Mouse (Mus musculus) kidney, postnatal 25 days (tissue): ENCODE results near the gene Nobox.

Experiments
- DNase-seq, 2 experiments: peaks; one replicate each; pipeline ENCODE4 v3.0.0; 2021; ENCODE audit warnings: mixed read lengths in 2 of 2

The Nobox gene

GRCm38 (mm10) chr6:43309454-43309853, at the start of gene Nobox:
Gene Nobox, minus strand, starts transcription at chr6:43309554.
- no peak for DNase-seq

- no peak for DNase-seq
Observed at GRCm38 (mm10) chr6:43354562-43355241, 45.3 kb upstream of the Nobox start.

- no peak for DNase-seq
Observed at GRCm38 (mm10) chr6:43353446-43353845, 44.1 kb upstream of the Nobox start.

DNA sequence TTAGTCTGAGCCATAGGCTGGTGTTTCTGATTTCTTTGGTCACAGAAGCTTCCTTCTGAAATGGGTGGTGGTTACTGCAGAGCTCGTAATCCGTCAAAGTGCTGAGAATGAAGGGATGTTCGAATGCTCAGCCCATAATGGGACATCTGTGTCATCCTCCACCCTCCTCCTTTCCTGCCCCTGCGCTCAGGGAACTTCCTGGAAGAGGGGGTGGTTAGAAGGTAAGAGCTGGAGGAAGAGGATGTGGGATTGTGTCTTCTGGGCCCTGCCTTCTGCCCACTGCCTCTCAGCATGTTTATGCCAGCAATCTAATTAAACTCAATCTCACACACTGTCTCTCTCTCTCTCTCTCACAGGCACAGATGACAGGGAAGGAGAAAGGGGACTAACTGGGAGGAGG, 39.7 kb upstream of the Nobox start:
- no peak for DNase-seq

DNA sequence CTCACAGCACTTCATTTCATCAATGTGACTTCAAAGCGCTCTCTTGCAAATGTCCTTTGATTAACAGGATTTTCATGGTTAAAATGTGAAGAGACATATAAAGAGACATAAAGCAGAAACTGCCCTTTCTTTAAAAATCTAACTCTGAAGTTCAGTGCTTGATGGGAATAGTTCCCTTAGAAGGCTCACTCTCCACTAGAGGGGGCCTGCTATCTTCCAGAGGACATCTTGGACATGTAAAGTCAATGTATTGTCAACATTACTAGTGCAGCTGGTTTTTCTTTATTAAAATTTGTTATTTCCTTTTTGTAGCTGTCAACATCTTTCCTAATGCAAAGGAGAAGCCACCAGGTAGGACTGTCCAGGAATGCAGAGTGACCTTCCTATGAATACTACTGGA, 38.3 kb upstream of the Nobox start:
- peak in 1 of 2 experiments; percentile 13 for DNase-seq

DNA sequence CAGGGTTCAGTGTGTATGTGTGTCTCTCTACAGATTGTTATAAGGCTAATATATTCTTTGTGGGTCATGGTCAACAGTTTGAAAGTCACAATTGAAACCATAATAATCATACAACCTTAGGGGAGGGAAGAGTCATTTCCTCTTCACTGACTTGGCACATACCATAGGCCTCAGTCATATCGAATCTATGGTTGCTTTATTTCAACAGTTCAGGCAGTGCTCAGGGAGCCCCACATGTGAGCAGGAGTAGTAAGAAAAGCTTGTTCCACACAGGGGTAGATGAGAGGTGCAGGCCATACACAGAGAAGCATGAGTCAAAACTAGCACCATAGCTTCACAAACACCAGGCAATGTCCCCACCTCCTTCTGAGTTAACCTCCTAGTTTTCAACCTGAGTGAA, 33.7 kb upstream of the Nobox start:
- DNase-seq, result no peak

DNA sequence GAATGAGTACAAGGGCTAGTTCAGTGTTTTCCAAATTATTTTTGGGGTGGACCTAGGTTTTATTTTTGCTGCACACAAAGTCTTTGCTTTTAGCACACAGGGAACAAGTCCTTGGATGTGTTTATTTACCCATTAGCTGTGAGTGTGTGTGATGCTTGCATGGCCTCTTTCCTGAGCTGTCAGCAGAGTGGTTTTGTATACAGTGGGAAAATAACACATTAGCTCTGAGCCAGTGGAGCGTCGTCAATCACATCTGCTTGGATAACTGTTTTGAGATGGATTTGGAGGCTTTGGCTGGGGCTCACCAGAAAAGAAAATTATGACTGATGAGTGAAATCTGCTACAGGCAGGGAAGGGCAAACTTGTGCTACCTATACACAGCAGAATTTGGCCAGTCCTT, 33.0 kb upstream of the Nobox start:
- DNase-seq, result no peak

- DNase-seq, result no peak
Observed at GRCm38 (mm10) chr6:43338804-43339203, 29.4 kb upstream of the Nobox start.

DNA sequence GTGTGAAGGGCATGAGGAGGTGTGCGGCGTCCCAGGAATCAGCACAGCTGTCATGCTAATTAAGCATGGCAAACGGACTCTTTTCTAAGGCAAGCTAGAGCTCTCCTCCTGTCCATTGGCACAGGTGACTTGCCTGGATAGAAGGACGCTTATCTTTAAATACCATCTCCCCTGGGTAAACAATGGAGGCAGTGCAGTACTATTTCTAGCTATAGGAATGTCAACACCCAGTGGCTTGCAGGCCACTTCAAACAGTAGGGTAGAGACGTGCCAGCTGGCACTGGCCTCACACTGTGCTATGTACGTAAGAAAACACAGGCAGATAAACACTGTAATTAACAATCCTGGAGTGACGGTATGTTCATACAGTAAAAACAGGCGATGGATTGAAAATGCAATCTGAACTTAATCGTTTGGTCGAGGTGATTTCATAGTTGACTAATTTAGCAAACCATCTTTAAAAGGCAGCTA, 28.2 kb upstream of the Nobox start:
- peak; percentile 36 to 72 for DNase-seq

DNA sequence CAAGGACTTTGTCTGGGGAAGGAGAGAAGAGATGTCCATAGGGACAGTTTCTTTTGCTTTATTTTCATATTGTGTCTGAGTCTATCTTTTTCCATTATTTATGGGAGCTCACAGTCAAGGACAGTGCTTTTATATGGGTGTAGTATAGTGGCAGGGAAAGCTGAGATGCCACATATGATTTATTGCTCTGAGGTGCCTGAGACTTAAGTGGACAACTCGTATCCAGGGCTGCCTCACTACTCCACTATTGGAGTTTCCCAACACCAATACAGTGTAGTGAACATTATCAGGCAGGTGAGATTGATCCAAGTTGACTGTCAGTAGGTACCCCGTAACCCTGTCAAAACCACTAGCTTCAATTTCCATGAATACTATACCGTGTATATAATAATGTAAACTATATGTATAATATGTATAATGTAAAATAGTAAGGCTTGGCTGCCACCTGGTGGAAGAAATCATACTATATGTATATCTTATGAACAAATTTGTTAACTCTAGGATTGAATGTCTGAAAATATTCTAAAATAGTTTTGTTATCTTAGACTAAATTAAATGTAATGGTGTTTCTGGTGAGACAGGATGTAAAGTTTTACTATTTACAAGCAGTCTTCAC, 26.4 kb upstream of the Nobox start:
- no peak for DNase-seq

DNA sequence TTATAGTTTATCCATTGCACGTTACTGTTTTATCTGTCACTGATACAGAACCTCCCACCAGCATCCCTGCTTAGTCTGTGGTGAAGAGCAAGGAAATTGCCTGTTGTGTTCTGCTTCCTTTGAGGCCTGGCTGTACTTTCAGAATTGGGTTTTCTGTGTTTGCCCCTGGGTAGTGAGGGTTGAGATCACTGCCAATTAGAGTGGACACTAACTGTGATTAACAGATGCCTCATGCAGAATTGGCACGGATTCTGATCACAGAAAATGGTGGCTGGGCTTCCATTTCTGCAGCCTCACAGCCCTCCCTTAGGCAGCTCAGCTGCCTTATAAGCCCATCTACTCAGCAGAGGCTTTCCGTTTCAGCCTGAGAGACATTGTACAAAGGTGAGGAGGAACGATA, 24.1 kb upstream of the Nobox start:
- DNase-seq, result no peak

DNA sequence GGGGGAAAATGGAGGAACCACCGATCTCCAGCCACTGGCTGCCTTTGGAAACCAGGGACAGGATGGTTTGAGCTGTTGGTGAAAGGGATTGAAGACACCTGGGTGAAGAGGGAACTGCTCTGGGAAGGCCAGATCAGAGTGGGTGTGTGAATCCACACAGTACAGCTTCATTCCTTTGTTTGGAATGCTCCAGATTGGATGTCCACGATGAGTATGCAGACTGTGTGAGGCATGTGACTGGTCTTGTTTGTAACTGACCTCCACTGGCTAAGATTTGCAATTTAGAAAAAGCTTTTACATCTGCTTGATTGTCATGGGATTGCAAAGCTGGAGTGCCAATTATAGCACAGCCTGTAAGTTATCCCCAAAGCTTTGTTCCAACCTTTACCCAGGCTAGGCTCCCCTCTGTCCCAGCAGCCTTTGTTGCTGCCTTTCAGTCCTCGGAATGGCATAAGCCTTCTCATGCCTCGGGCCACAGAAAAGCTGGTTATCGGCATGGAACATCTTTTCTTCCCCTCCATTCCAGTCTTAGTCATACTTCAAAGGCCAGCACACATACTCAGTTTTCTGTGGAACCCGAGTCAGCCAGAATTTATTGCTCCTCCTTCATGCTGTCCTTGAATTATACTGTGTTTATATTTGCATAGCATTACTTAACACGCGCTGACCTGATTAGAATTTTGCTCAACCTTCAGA, 3.8 kb upstream of the Nobox start:
- no peak for DNase-seq

GRCm38 (mm10) chr6:43312546-43312945, 3.2 kb upstream of the Nobox start:
- DNase-seq, result no peak

DNA sequence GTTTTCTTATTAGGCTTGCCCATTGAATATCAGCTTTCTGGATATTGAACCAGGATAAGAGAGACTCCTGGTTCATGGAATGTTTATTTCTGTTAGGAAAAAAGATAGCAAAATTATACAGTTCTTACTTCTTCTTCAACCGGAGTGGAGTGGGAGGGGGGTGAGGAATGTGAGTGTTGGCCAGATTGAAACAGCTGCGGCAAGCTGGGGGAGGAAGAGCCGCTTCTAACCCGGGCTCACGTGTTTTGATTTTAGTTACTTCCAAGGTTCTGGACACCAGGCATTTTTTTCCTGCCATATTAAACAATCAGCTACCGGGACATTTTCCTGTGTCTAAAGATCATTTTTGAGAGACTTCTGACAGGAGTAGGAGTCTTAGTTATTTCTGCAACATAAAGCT, 717 bp upstream of the Nobox start:
- DNase-seq, result no peak

DNA sequence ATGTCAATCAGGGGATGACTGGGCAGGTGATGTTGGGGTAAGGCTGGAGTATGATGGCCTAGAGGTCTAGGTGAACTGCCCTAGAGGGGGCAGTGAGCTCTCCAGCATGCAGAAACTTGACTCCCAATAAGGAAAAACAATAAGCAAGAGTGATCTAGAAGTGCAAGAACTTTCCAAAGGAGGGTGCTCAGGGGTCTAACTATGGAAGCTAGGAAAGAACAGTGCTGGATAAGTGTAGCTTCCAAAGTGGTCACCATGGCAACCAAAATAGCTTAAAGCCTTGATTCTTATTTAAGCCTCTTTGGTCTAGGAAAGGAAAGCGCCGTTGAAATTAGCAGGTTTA, 11.9 kb downstream of the Nobox start:
- no peak for DNase-seq

GRCm38 (mm10) chr6:43296798-43297507, 12.4 kb downstream of the Nobox start:
- no peak for DNase-seq

- no peak for DNase-seq
Observed at GRCm38 (mm10) chr6:43295908-43296307, 13.4 kb downstream of the Nobox start.

DNA sequence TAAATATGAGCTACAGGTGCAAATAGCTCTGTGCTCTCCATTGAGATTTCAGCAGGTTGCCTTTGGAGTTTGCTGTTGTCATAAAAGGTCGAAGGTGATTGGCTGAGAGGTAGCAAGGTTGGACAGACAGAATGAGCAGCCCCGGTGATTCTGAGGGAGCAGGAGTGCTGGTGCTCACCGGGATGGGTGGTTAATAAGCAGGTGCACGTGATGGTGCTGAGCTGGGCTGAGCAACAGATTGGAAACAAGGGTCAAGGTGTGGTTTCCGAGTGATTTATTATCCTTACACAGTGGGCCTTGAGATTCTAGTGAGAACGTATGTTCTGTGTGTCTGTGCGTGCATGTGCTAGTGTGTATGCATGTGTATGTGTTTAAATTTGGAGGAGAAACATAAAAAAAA, 16.2 kb downstream of the Nobox start:
- DNase-seq, result peak; percentile 14 to 51

DNA sequence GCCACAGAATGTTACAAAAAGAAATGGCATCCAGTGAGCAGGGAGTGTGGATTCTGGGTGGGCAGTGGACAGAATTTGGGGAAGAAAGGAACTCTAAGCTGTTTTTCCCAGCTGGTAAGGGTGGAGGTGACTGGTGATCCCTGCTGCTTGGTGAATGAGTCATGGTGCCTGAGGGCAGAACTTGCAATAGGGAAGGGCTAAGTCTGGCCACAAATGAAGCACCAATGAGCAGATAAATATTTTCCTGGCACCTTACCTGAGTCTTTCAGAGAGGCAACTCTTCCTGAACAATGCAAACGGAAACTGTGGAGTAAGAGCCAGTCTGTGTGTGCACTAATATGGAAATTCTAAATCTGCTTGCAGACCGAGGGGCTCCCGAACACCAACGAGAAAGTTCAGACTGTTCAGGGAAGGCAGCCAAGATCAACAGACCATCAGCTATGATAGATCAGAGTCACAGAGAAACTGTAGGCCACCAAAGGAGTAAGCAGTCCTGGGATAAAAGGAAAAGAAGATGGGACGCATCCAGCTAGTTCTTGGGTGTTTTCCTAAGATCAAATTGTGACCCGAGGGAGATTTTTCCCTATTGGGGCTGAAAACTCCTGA, 16.8 kb downstream of the Nobox start:
- DNase-seq, result peak; percentile 23 to 51

DNA sequence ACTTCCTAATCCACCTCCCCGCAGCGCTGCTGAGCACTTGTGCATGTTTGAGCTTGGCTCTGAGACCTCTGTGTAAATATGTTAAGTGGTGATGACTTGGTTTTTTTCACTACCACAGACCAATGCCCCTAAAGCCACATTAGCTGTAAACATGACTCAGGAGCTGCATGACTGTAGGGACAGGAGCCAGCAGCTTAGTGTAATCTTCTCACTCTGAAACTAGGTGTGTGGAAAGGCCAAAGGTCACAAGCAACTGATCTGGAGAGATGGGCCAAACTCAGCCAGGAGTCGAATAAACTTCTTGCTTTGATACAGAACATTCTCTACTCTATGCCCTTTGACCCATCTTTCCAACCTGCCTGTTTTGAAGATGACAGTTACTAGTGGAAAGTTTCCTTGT, 17.3 kb downstream of the Nobox start:
- peak; percentile 49 to 60 for DNase-seq

DNA sequence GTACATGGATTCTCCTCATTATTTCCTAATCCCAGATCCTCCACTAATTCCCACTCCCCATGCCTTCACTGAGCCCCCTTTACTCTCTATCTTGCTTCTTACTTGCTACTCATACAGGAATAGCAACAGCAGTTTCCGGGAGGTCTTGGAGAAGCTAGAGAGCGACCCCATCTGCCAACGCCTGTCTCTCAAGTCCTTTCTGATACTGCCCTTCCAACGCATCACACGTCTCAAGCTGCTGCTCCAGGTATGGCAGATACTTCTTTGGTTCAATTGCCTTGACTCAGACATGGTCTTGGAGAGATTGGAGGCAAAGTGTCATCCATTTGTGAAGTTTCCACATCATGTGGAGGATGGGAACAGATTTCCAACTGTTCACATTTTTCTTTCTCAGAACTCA, 28.9 kb downstream of the Nobox start:
- no peak for DNase-seq

DNA sequence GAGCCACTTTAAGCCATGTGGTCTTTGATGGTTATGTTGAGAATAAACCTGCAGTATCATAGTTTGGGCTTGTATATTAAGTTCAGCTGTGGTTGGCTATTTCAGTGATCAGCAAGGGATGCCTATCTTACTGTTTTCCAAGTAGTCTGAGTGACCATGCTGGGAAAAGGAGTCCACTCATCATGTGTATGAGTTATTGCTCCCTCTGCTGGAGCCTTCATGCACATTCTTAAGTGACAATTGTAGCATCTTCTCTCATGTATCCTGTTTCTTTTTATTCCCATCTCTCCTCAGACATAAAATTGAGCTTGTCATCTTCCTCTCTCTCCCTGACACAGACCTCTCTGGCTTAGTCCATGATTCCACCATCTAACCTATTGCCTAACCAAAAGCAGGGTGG, 31.1 kb downstream of the Nobox start:
- DNase-seq, result peak in 1 of 2 experiments; percentile 57

GRCm38 (mm10) chr6:43274123-43274522, 35.2 kb downstream of the Nobox start:
- no peak for DNase-seq
